Mouse (Mus musculus) erythroid progenitor cell, adult 5-6 weeks (primary cell): ENCODE data around the gene H2al2c. TPM values are rescaled to one million over a fixed set of nuclear protein-coding genes. Genes with fewer than 3 reads are reported as not detected.
"Not testable (repeated sequence)": the region's sequence is repeated elsewhere in the genome, so short reads cannot be mapped to it uniquely, and the experiment has no call there.

Source experiments
- ATAC-seq: replicated peaks from 2 replicates; pipeline ENCODE4 v1.8.0; 2016; ENCODE audit warnings: moderate number of reproducible peaks, mild to moderate bottlenecking, moderate TSS enrichment, inconsistent platforms; ENCODE audit not compliant: poor library complexity, low FRiP score, severe bottlenecking
- total RNA-seq, 2 experiments: library from RNA; stranded (forward) in 1 of 2; stranded (reverse) in 1 of 2; fragments of 150-400 nt in 1 of 2; fragments of 186-747, 209-891 nt in 1 of 2; gene quantifications; 2 replicates each; pipeline versions ENCODE4 v1.2.3 to v1.2.4; 2015 to 2017; ENCODE audit warnings: low replicate concordance in 2 of 2

H2al2c gene
- not detected in 2 replicates for total RNA-seq (2015; ENCODE audit: low replicate concordance)
- total RNA-seq (2017; ENCODE audit: low replicate concordance), result not detected in 2 replicates

GRCm38 (mm10) chrY:2598799-2599198, at the start of gene H2al2c:
Gene H2al2c, plus strand, starts transcription at chrY:2599099.
- ATAC-seq, result not testable (repeated sequence)

Other genes with a start within 250 kb of the H2al2c start
- not detected in 2 replicates for gene Sry, start 64.6 kb downstream of the H2al2c start, total RNA-seq (2015; ENCODE audit: low replicate concordance)
- not detected in 2 replicates for gene Sry, start 64.6 kb downstream of the H2al2c start, total RNA-seq (2017; ENCODE audit: low replicate concordance)
- gene H2al2b, start 121.6 kb downstream of the H2al2c start, total RNA-seq (2015; ENCODE audit: low replicate concordance), result not detected in 2 replicates
- gene H2al2b, start 121.6 kb downstream of the H2al2c start, total RNA-seq (2017; ENCODE audit: low replicate concordance), result not detected in 2 replicates
- gene Gm4064, start 197.1 kb downstream of the H2al2c start, total RNA-seq (2015; ENCODE audit: low replicate concordance), result not detected in 2 replicates
- not detected in 2 replicates for gene Gm4064, start 197.1 kb downstream of the H2al2c start, total RNA-seq (2017; ENCODE audit: low replicate concordance)
- not detected in 2 replicates for gene Rbmy, start 231.6 kb downstream of the H2al2c start, total RNA-seq (2015; ENCODE audit: low replicate concordance)
- gene Rbmy, start 231.6 kb downstream of the H2al2c start, total RNA-seq (2017; ENCODE audit: low replicate concordance), result not detected in 2 replicates
- not detected in 2 replicates for gene Gm10256, start 231.6 kb downstream of the H2al2c start, total RNA-seq (2015; ENCODE audit: low replicate concordance)
- not detected in 2 replicates for gene Gm10256, start 231.6 kb downstream of the H2al2c start, total RNA-seq (2017; ENCODE audit: low replicate concordance)